Mouse (Mus musculus) CH12.LX (cell line): ENCODE measurements at regions not wholly inside any gene's neighbourhood (a gene's known extent, or its start where the extent isn't known, plus 50 kb on each side); places are given as distances from the start of the nearest gene placed in this dataset.

ENCODE experiments used
- CTCF ChIP-seq, 2 experiments: IDR thresholded peaks in 1 of 2; conservative IDR thresholded peaks in 1 of 2; 2 replicates each; pipeline ENCODE4 v1.5.1; 2011 to 2012; ENCODE audit warnings: low read depth in 2 of 2, low read length in 2 of 2, improper control_type of control experiment in 1 of 2, inconsistent platforms in 1 of 2, mild to moderate bottlenecking in 1 of 2, moderate library complexity in 1 of 2
- ELF1 ChIP-seq: IDR thresholded peaks from 2 replicates; pipeline ENCODE4 v1.6.1; 2014; ENCODE audit warnings: low read depth, mild to moderate bottlenecking, inconsistent platforms, low read length, improper control_type of control experiment
- EP300 ChIP-seq: IDR thresholded peaks from 2 replicates; pipeline ENCODE4 v1.6.1; 2011; ENCODE audit warnings: low read length, improper control_type of control experiment
- HCFC1 ChIP-seq: IDR thresholded peaks from 2 replicates; pipeline ENCODE4 v1.6.1; 2012; ENCODE audit warnings: low read depth, mild to moderate bottlenecking, inconsistent platforms, low read length, improper control_type of control experiment
- JUND ChIP-seq: conservative IDR thresholded peaks from 2 replicates; pipeline ENCODE4 v1.6.1; 2011; ENCODE audit warnings: low read depth, low read length, improper control_type of control experiment
- MAFK ChIP-seq: IDR thresholded peaks from 2 replicates; pipeline ENCODE4 v1.6.1; 2011; ENCODE audit warnings: low read length, improper control_type of control experiment; ENCODE audit not compliant: insufficient replicate concordance
- MAZ ChIP-seq: IDR thresholded peaks from 2 replicates; pipeline ENCODE4 v1.6.1; 2012; ENCODE audit warnings: low read depth, mild to moderate bottlenecking, inconsistent platforms, low read length, improper control_type of control experiment, moderate library complexity
- MEF2A ChIP-seq: IDR thresholded peaks from 2 replicates; pipeline ENCODE4 v1.6.1; 2014; ENCODE audit warnings: low read depth, mild to moderate bottlenecking, inconsistent platforms, low read length, improper control_type of control experiment, borderline replicate concordance
- NRF1 ChIP-seq: IDR thresholded peaks from 2 replicates; pipeline ENCODE4 v1.6.1; 2014; ENCODE audit warnings: low read depth, mild to moderate bottlenecking, inconsistent platforms, low read length, improper control_type of control experiment, moderate library complexity
- POLR2A ChIP-seq: IDR thresholded peaks from 2 replicates; pipeline ENCODE4 v1.6.1; 2011; ENCODE audit warnings: low read depth, mild to moderate bottlenecking, improper control_type of control experiment, low read length
- RAD21 ChIP-seq: IDR thresholded peaks from 2 replicates; pipeline ENCODE4 v1.6.1; 2011; ENCODE audit warnings: low read depth, mild to moderate bottlenecking, low read length, improper control_type of control experiment, moderate library complexity
- SIN3A ChIP-seq: IDR thresholded peaks from 2 replicates; pipeline ENCODE4 v1.6.1; 2012; ENCODE audit warnings: low read length, improper control_type of control experiment, inconsistent platforms
- TCF12 ChIP-seq: IDR thresholded peaks from 2 replicates; pipeline ENCODE4 v1.6.1; 2014; ENCODE audit warnings: low read depth, mild to moderate bottlenecking, inconsistent platforms, low read length, improper control_type of control experiment
- ZC3H11A ChIP-seq: IDR thresholded peaks from 2 replicates; pipeline ENCODE4 v1.6.1; 2012; ENCODE audit warnings: low read depth, mild to moderate bottlenecking, inconsistent platforms, low read length, improper control_type of control experiment

GRCm38 (mm10) chr13:107547073-107547472 is 497.2 kb upstream of the Smim15 start:
- TF ChIP-seq POLR2A (no peak), NRF1 (no peak), MAFK (no peak), MAZ (no peak), EP300 (no peak), CTCF (conservative IDR thresholded peaks at IDR 0.05 in 1 of 2, IDR thresholded peaks at IDR 0.05 in 1 of 2; ENCODE audit: low read depth in 2 of 2, low read length in 2 of 2) (no peak), ELF1 (no peak), RAD21 (no peak), SIN3A (no peak), ZC3H11A (no peak), TCF12 (no peak), JUND (no peak), MEF2A (no peak), HCFC1 (no peak)
